Mouse (Mus musculus): ENCODE results near the gene Ms4a4d. TPM values are rescaled to one million over a fixed set of nuclear protein-coding genes. Genes with fewer than 3 reads are reported as not detected.
"Not testable (repeated sequence)": the region's sequence is repeated elsewhere in the genome, so short reads cannot be mapped to it uniquely, and the experiment has no call there.

The Ms4a4d gene
- total RNA-seq (2021): 1 to 10 TPM; 4.0 TPM
- long read RNA-seq, experiment 1, partial matches to known transcripts: 0 of 2 reads
- long read RNA-seq, experiment 1, other reads (novel, unspliced or antisense): 0 of 2 reads
- long read RNA-seq, experiment 2, partial matches to known transcripts: 1 of 1 reads
- long read RNA-seq, experiment 2, other reads (novel, unspliced or antisense): 0 of 1 reads

GRCm38 (mm10) chr19:11536593-11536992, at the start of gene Ms4a4d:
TSS of gene Ms4a4d (plus strand) at chr19:11536801.
- Histone ChIP-seq H3K4me3 (peak within 1 kb of the TSS; percentile 65), H3K27ac (peak within 1 kb of the TSS; percentile 81)
- no peak for TF ChIP-seq CTCF (IDR thresholded peaks at IDR 0.05)
- DNase-seq: peak; percentile 81
- intact Hi-C loops (cut with DNase I): no loop called here

DNA sequence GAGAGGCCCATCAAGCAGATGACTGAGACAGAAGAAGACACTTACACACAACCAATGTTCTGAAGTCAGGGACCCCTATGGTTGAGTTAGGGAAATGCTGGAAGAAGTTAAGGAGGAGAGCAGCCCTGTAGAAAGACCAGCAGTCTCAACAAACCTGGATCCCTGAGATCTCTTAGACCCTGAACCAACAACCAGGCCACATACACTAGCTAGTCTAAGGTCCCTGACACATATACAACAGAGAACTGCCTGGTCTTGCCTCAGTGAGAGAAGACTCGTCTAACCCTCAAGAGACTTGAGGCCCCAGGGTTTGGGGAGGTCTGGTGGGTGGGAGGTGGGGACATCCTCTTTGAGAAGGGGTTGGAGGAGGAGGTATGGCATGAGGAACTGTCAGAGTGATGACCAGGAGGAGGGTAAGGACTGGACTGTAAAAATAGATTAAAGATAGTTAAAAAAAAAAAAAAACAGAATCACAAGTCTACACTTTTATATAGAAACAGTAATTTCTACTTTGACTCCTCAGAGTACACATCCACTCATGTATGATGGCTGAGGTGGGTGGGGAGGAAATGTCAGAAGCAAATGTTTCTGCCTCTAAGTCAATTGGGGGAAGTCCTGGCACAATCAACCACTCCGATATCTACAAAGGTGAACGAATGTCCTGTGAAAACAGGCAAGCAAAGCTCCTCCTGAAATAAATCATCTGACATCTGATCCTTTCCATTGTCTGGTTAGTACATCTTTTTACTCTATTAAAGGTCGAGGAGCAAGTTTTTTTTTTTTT, 45.0 kb upstream of the Ms4a4d start:
- no peak for DNase-seq
- H3K4me3 ChIP-seq: no peak overlapping the region
- TF ChIP-seq CTCF (IDR thresholded peaks at IDR 0.05): no peak
- H3K27ac ChIP-seq: no peak overlapping the region
- intact Hi-C loops (cut with DNase I): no loop called here

DNA sequence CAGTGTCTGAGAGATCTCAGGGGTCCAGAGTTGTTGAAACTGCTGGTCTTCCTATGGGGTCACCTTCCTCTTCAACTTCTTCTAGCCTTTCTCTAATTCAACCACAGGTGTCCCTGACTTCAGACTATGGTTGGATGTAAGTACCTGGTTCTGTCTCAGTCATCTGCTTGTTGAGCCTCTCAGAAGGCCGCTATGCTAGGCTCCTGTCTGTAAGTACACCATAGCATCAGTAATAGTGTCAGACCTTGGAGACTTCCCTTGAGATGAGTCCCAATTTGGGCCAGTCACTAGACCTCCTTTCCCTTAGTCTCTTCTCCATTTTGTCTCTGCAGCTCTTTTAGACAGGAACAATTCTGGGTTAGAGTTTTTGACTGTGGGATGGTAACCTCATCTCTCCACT, 43.9 kb upstream of the Ms4a4d start:
- TF ChIP-seq CTCF (IDR thresholded peaks at IDR 0.05): no peak
- intact Hi-C loops (cut with DNase I): no loop called here

GRCm38 (mm10) chr19:11494519-11494918, 42.1 kb upstream of the Ms4a4d start:
- DNase-seq: no peak
- no peak overlapping the region for H3K4me3 ChIP-seq
- no peak overlapping the region for H3K27ac ChIP-seq
- no peak for TF ChIP-seq CTCF (IDR thresholded peaks at IDR 0.05)
- intact Hi-C loops (cut with DNase I): no loop called here

More for the DNA sequence above, 43.9 kb upstream of the Ms4a4d start:
- Histone ChIP-seq H3K27ac (no peak overlapping the region), H3K4me3 (no peak overlapping the region)
- DNase-seq: no peak

- H3K27ac ChIP-seq: no peak overlapping the region
- no peak for DNase-seq
- intact Hi-C loops (cut with DNase I): no loop called here
- H3K4me3 ChIP-seq: no peak overlapping the region
- TF ChIP-seq CTCF (IDR thresholded peaks at IDR 0.05): no peak
Observed at GRCm38 (mm10) chr19:11496361-11496760, 40.2 kb upstream of the Ms4a4d start.

DNA sequence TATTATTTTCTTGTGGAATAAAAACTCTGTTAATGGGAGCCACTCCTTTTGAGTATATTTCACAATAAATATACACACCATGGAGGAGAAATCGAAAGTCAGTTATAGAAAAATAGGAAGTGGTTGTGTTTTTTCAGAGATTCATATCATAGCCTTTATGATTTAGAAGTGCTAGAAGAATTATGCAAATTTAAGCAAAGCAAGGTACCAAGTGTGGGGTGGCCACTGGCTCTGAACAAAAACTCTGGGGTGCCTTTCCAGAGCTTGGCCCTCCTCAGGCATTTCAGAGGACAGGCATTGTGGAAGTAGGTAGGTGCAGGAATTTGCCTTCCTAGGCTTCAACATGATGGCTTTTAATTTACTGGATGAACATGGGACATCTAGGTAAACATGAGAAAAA, 39.3 kb upstream of the Ms4a4d start:
- DNase-seq; intact Hi-C loops (cut with DNase I); H3K27ac ChIP-seq; H3K4me3 ChIP-seq: not testable (repeated sequence)

DNA sequence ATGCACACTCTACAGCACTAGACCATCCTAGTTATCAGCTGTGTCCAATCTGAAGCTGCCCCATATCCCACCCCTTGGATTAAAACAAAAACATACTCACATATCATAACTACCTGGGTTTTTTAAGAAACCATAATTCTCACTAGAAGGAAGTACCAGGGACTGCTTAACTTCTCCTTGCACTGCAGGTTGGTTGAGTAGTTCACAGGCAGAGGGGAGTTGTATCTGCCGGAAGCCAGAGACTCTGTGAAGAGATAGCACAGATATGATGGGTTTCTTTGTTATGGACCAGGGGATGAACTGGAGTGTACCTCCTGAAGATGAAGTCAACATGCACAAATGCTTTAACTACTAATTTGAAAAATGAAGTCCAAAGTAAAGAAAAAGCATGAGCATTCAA, 35.8 kb upstream of the Ms4a4d start:
- no peak for TF ChIP-seq CTCF (IDR thresholded peaks at IDR 0.05)
- intact Hi-C loops (cut with DNase I): no loop called here
- H3K27ac ChIP-seq: no peak overlapping the region
- H3K4me3 ChIP-seq: no peak overlapping the region
- no peak for DNase-seq

DNA sequence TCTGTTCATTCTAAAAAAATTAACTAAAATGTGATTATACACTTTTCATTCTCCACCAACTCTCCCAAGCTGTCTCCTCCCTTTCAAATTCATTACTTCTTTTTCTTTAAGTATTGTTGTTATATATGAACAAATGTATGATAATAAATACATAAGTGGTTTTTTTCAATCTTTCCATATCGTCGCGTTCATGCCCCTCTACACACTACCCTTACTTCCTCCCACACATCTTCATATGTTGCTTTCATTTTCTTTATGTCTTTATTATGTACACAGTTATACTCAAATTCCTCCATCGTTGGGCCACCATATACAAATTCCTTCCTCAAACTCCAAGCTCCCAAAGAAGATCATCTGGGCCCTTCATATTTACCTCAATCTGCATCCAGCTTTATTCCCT, 35.3 kb upstream of the Ms4a4d start:
- TF ChIP-seq CTCF (IDR thresholded peaks at IDR 0.05): no peak
- Histone ChIP-seq H3K27ac (no peak overlapping the region), H3K4me3 (no peak overlapping the region)
- DNase-seq: no peak
- intact Hi-C loops (cut with DNase I): no loop called here

DNA sequence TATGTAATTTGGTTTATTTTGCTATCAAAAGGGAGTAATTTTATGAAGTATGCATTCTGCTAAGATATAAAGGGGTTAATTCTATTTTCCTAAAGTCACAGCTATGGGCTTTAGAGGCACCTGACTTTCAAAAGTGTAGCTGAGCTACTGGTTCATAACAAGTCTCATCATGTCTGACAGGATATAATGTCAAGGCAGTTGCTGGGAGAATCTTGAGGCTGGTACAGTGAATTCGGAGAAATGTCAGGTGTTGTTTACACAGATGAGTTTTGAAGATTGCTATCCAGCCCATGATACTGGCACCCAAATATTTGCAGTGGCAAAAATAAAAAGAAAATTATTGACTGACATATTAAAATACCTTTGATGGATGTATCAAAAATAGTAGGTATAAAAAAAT, 31.7 kb upstream of the Ms4a4d start:
- Histone ChIP-seq H3K4me3 (no peak overlapping the region), H3K27ac (no peak overlapping the region)
- no peak for DNase-seq
- no peak for TF ChIP-seq CTCF (IDR thresholded peaks at IDR 0.05)
- intact Hi-C loops (cut with DNase I): no loop called here

GRCm38 (mm10) chr19:11513458-11513857, 23.1 kb upstream of the Ms4a4d start:
- DNase-seq: no peak
- H3K27ac ChIP-seq: peak overlapping the region; percentile 38; the same call in 1 of the 2 replicates
- TF ChIP-seq CTCF (IDR thresholded peaks at IDR 0.05): no peak
- intact Hi-C loops (cut with DNase I): no loop called here
- H3K4me3 ChIP-seq: peak overlapping the region; percentile 34; the same call in 1 of the 2 replicates

DNA sequence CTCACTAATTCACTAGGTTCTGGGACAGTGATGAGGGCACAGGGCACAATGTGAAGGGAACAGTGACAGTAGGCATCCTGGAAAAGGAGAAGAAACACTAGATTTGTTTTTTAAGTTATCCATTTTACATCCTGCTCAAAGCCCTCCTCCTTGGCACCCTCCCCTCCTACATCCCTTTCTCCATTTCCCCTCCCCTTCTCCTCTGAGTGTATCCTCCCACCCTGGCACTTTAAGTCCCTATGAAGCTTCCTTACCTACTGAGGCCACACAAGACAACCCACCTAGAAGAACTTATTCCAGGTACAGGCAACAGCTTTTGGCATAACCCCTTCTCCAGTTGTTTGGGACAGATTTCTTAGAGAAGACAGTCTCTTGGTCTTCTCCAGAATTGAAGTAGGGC, 20.4 kb upstream of the Ms4a4d start, which contains the start of gene Ms4a6b:
Ms4a6b (plus strand) TSS at position 267 of the 400 bp plus-strand sequence.
- TF ChIP-seq CTCF (IDR thresholded peaks at IDR 0.05): no peak
- Histone ChIP-seq H3K27ac (0 out of 2 replicates have a peak within 1 kb of the TSS, but pooled peaks have one; percentile 20), H3K4me3 (no peak within 1 kb of the TSS)
- intact Hi-C loops (cut with DNase I): no loop called here
- no peak for DNase-seq

- DNase-seq: no peak
- intact Hi-C loops (cut with DNase I): no loop called here
- H3K27ac ChIP-seq: 0 out of 2 replicates have a peak overlapping the region, but pooled peaks have one; percentile 20
- no peak overlapping the region for H3K4me3 ChIP-seq
- TF ChIP-seq CTCF (IDR thresholded peaks at IDR 0.05): no peak
Observed at GRCm38 (mm10) chr19:11516845-11517244, 19.8 kb upstream of the Ms4a4d start.

DNA sequence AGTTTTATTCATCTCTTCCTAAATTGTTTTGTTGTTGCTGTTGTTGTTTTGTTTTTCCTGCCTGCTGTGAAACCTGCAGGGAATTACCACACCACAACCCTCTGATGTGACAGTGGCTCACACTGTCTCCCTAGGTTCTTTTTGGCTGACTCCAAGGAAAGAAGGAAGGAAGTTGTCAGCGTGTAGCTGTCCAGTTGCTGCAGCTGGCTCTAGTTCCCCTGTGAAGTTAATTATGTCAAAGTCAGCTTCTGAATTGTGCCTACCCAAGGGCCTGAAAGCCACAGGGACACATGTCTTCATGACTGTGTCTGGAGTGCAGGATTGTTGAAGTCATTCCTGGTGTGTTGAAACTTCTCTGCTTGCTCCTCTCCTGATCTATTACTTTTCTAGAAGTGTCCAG, 19.2 kb upstream of the Ms4a4d start:
- H3K4me3 ChIP-seq; DNase-seq; intact Hi-C loops (cut with DNase I): not testable (repeated sequence)
- peak overlapping the region; percentile 20; the same call in 1 of the 2 replicates for H3K27ac ChIP-seq

- H3K4me3 ChIP-seq; intact Hi-C loops (cut with DNase I); DNase-seq: not testable (repeated sequence)
- peak overlapping the region; percentile 46; the same call in 1 of the 2 replicates for H3K27ac ChIP-seq
Observed at GRCm38 (mm10) chr19:11518356-11518755, 18.2 kb upstream of the Ms4a4d start.

All from gastrocnemius, adult 2 months (tissue).